Mouse (Mus musculus): Measurements from ENCODE around the gene Actrt2.

Gene Actrt2

GRCm38 (mm10) chr4:154682311-154682710 is 14.6 kb upstream of the Actrt2 start:
- DNase-seq = no peak

GRCm38 (mm10) chr4:154675441-154676000 is 7.9 kb upstream of the Actrt2 start:
- no peak for DNase-seq

GRCm38 (mm10) chr4:154674966-154675365 is 7.3 kb upstream of the Actrt2 start:
- no peak for DNase-seq

- no peak for DNase-seq
Observed at GRCm38 (mm10) chr4:154674541-154674940, 6.9 kb upstream of the Actrt2 start.

- DNase-seq = no peak
Observed at GRCm38 (mm10) chr4:154673986-154674385, 6.3 kb upstream of the Actrt2 start.

GRCm38 (mm10) chr4:154672027-154672426 is 4.4 kb upstream of the Actrt2 start:
- DNase-seq = no peak

GRCm38 (mm10) chr4:154671232-154671912 is 3.7 kb upstream of the Actrt2 start:
- no peak for DNase-seq

GRCm38 (mm10) chr4:154662681-154663215 is 4.9 kb downstream of the Actrt2 start:
- no peak for DNase-seq

- no peak for DNase-seq
Observed at GRCm38 (mm10) chr4:154661256-154661655, 6.4 kb downstream of the Actrt2 start.

- no peak for DNase-seq
Observed at GRCm38 (mm10) chr4:154660025-154660424, 7.6 kb downstream of the Actrt2 start.

GRCm38 (mm10) chr4:154655134-154655910 is 12.3 kb downstream of the Actrt2 start:
- peak; percentile 18 for DNase-seq

- DNase-seq = no peak
Observed at GRCm38 (mm10) chr4:154652494-154652893, 15.2 kb downstream of the Actrt2 start.

GRCm38 (mm10) chr4:154649083-154649747 is 18.5 kb downstream of the Actrt2 start:
- DNase-seq = no peak

- DNase-seq = no peak
Observed at GRCm38 (mm10) chr4:154642496-154642895, 25.2 kb downstream of the Actrt2 start.

GRCm38 (mm10) chr4:154641296-154642110 is 26.2 kb downstream of the Actrt2 start:
- no peak for DNase-seq

- no peak for DNase-seq
Observed at GRCm38 (mm10) chr4:154640443-154641295, 27.0 kb downstream of the Actrt2 start.

GRCm38 (mm10) chr4:154639591-154640442 is 27.9 kb downstream of the Actrt2 start:
- DNase-seq = no peak

- DNase-seq = no peak
Observed at GRCm38 (mm10) chr4:154639126-154639525, 28.5 kb downstream of the Actrt2 start.

GRCm38 (mm10) chr4:154638320-154638886 is 29.3 kb downstream of the Actrt2 start:
- DNase-seq = no peak
